Mouse (Mus musculus) hindbrain, embryonic 11.5 days (tissue): Measurements from ENCODE around the gene Cfb. TPM values are rescaled to one million over a fixed set of nuclear protein-coding genes. Genes with fewer than 3 reads are reported as not detected.

Source experiments
- ATAC-seq: fragments of 200-750 bp; cut with Nextera tagmentation; 2 replicates; pipeline ENCODE4 v1.8.0; 2017; ENCODE audit warnings: mild to moderate bottlenecking, moderate TSS enrichment, moderate library complexity; ENCODE audit not compliant: low FRiP score
- DNase-seq: peaks from one replicate; pipeline ENCODE4 v3.0.0-alpha.2; 2015; ENCODE audit warnings: low spot score
- H3K27ac ChIP-seq: fragments of 300-500 bp; sonication (generic); 2 replicates; pipeline ENCODE4 v1.5.1; 2014; ENCODE audit warnings: mild to moderate bottlenecking, low read depth, low read length
- H3K27me3 ChIP-seq: fragments of 300-500 bp; sonication (generic); 2 replicates; pipeline ENCODE4 v1.6.1; 2014; ENCODE audit warnings: mild to moderate bottlenecking, low read length, moderate library complexity, mixed read lengths; ENCODE audit not compliant: control insufficient read depth, insufficient read depth
- H3K36me3 ChIP-seq: fragments of 300-500 bp; sonication (generic); 2 replicates; pipeline ENCODE4 v1.6.1; 2014; ENCODE audit warnings: mild to moderate bottlenecking, low read length, moderate library complexity, mixed read lengths; ENCODE audit not compliant: control insufficient read depth, insufficient read depth
- H3K4me1 ChIP-seq: fragments of 300-500 bp; sonication (generic); replicated peaks from 2 replicates; pipeline ENCODE4 v1.6.1; 2014; ENCODE audit warnings: low read length, mixed read lengths; ENCODE audit not compliant: control insufficient read depth, insufficient read depth
- H3K4me2 ChIP-seq: fragments of 300-500 bp; sonication (generic); replicated peaks from 2 replicates; pipeline ENCODE4 v1.6.1; 2014; ENCODE audit warnings: mild to moderate bottlenecking, low read depth, low read length
- H3K4me3 ChIP-seq: fragments of 300-500 bp; sonication (generic); 2 replicates; pipeline ENCODE4 v1.5.1; 2014; ENCODE audit warnings: low read depth, low read length
- H3K9ac ChIP-seq: fragments of 300-500 bp; sonication (generic); 2 replicates; pipeline ENCODE4 v1.6.1; 2014; ENCODE audit warnings: low read depth, low read length
- H3K9me3 ChIP-seq: fragments of 300-500 bp; sonication (generic); 2 replicates; pipeline ENCODE4 v1.6.1; 2016; ENCODE audit warnings: low read length; ENCODE audit not compliant: control insufficient read depth
- WGBS: fragments of 180-500 bp; shearing (Covaris S2); extraction: QIAGEN DNeasy Blood & Tissue Kit; methylation state at CpG from one replicate; pipeline ENCODE4 v1.1.7; 2014; 5-methylcytosine and 5-hydroxymethylcytosine counted together
- polyA plus RNA-seq: library from polyadenylated mRNA; unstranded; fragments of >200 nt; fragmentation: Nextera tagmentation; extraction: Ambion mirVana; gene quantifications from 2 replicates; pipeline ENCODE4 v1.2.1, GENCODE M21; 2014

Cfb gene
- polyA plus RNA-seq, 1 experiment from 2014 or later: 2.1 TPM

DNA sequence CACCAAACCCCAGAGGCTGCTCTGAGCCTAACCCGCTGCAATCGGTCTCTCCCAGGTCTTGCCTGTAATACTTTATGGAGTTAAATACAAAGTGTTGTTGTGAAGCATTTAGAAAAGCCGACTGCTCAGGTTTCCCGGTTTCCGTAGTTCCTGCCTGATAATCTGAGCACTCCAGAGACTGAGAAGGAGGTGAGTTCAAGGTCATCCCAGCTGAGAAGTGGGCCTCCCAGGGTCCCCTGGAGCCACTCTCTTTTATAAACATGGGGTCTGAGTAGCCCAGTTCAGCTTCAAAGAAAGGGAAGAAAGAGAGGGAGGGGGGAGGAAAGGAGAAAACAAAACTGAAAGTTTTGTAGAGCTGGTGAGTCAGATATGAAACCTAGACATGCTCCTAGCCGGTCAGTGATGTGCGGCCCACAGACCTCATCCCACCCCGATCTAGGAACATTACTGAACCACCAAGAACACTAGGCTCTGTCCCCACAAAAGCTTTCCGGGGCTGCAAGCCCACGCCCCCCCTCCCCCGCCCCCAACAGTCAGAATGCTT lies 17.1 kb upstream of the Cfb start, which contains the start of gene Zbtb12:
Zbtb12 (plus strand) TSS at position 148 of the 544 bp plus-strand sequence.
- no peak for ATAC-seq
- no peak within 1 kb of the TSS for H3K27ac ChIP-seq
- H3K4me3 ChIP-seq: no peak within 1 kb of the TSS
- H3K36me3 ChIP-seq: no peaks in the 10 kb centered on the region
- H3K9me3 ChIP-seq: no peaks in the 10 kb centered on the region
- H3K9ac ChIP-seq: no peak within 1 kb of the TSS
- DNase-seq: no peak
- no peaks in the 10 kb centered on the region for H3K4me1 ChIP-seq
- no peak within 1 kb of the TSS for H3K4me2 ChIP-seq
- WGBS: 66% methylated on average over 11 of the region's 11 CpGs
- 0 out of 2 replicates have a peak, but pooled peaks cover 2% of the 10 kb centered on the region for H3K27me3 ChIP-seq

DNA sequence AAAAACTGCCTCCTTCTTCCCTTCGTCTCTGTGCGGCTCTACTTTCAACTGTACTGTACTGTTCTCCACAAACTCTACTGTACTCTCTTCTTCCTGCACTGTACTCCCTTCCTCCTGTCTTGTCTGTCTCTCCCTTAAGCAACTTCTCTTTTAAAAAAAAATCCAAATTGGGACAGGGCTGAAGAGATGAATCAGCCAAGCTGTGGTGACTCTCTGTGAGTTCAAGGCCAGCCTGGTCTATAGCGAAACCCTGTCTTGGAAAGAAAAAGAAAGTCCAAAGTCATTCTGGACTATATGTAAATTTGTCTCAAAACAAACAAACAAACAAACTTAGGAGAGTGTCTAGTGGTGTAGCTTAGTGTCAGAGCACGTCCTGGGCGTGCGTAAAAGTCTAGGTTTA lies 12.0 kb upstream of the Cfb start:
- 92% methylated on average over 6 of the region's 6 CpGs for WGBS
- Histone ChIP-seq H3K4me3 (no peak overlapping the region), H3K9me3 (no peaks in the 10 kb centered on the region), H3K9ac (no peak overlapping the region), H3K27me3 (no peaks in the 10 kb centered on the region), H3K4me2 (no peak overlapping the region), H3K36me3 (no peaks in the 10 kb centered on the region), H3K4me1 (no peaks in the 10 kb centered on the region), H3K27ac (no peak overlapping the region)
- no peak for DNase-seq
- ATAC-seq: no peak

DNA sequence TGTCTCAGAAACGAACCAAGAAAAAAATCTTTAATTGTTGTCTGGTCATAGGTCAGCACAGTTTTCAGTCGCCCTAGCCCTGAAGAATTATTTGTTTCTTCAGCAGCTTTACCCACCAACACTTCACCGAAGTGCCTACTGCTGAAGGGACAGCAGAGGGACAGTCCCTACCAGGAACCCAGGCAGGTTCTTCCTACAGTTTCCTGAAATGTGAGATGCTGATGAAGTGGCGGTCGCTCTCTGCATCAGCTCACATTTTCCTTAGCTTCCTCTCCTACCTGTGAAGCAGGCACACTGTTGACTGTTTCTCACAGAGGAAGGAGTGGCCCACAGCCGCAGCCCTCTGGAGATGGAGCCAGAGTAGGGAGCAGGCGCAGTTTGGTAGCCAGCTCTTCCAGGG lies 3.7 kb upstream of the Cfb start:
- 68% methylated on average over 7 of the region's 7 CpGs for WGBS

DNA sequence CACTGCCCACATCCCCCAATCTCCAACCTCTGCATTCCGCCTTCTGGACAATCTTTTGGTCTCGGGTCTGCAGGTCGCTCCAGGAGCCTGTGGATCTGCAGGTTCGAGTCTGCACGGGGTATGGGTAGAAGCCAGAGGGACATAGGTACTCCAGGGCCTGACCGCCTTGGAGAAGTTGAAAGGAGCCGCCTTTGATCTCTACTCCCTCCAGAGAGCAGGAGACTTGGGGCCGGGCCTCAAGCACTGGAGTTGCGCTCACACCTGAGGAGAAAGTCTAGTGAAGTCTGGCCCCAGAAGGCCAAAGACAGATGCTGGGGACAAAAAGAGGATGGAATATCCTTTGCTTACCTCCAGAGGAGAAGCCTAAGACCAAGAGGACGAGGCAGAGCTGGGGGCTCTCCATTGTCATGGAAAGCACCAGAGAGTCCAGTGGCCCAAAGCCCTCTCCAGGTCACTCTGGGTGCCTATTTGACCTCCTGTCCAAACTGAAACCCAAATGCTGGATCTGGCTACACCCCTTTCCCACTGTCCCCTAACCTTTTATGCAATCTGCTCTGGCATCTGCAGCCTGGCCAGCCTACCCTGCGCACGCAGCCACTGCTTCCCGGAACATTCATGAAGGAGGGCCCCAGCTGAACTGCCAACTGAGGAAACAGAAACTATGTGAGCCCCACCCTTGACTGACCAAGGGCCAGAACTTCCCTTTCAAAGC lies 458 bp downstream of the Cfb start:
- no peak overlapping the region for H3K4me2 ChIP-seq
- no peak overlapping the region for H3K9ac ChIP-seq
- H3K9me3 ChIP-seq: no peaks in the 10 kb centered on the region
- H3K36me3 ChIP-seq: no peaks in the 10 kb centered on the region
- DNase-seq (no peak), ATAC-seq (no peak)
- no peaks in the 10 kb centered on the region for H3K27me3 ChIP-seq
- WGBS: 74% methylated on average over 13 of the region's 13 CpGs
- H3K4me3 ChIP-seq: no peak overlapping the region
- no peaks in the 10 kb centered on the region for H3K4me1 ChIP-seq
- no peak overlapping the region for H3K27ac ChIP-seq

More for the DNA sequence above, 3.7 kb upstream of the Cfb start:
- no peaks in the 10 kb centered on the region for H3K36me3 ChIP-seq
- no peak overlapping the region for H3K9ac ChIP-seq
- no peak overlapping the region for H3K4me2 ChIP-seq
- no peak overlapping the region for H3K4me3 ChIP-seq
- no peaks in the 10 kb centered on the region for H3K27me3 ChIP-seq
- H3K27ac ChIP-seq: no peak overlapping the region
- H3K9me3 ChIP-seq: no peaks in the 10 kb centered on the region
- ATAC-seq (no peak), DNase-seq (no peak)
- H3K4me1 ChIP-seq: no peaks in the 10 kb centered on the region

DNA sequence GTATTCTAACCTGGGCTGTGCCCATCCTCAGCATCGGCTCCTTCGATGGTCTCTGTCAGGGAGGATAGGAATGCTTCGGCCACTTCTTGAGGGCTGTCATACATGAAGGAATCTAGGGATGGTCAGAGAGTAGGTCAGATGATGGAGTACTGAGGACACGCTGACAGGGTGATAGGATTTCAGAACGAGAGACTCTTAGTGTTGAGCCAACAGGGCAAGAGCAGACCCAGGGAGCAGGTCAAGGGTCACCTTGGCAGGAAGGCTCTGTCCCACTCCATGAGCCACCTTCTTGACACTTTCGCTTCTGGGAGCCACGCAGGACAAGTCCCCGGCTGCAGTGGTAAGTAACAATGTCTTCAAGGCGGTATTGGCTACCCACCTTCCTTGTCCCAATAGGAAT lies 1.8 kb downstream of the Cfb start:
- 91% methylated on average over 9 of the region's 9 CpGs for WGBS
- H3K4me3 ChIP-seq: no peak overlapping the region
- H3K36me3 ChIP-seq: 0 out of 2 replicates have a peak, but pooled peaks cover 2% of the 10 kb centered on the region
- DNase-seq (no peak), ATAC-seq (no peak)
- H3K9me3 ChIP-seq: no peaks in the 10 kb centered on the region
- H3K27me3 ChIP-seq: no peaks in the 10 kb centered on the region
- H3K27ac ChIP-seq: no peak overlapping the region
- no peaks in the 10 kb centered on the region for H3K4me1 ChIP-seq
- H3K9ac ChIP-seq: no peak overlapping the region
- no peak overlapping the region for H3K4me2 ChIP-seq

DNA sequence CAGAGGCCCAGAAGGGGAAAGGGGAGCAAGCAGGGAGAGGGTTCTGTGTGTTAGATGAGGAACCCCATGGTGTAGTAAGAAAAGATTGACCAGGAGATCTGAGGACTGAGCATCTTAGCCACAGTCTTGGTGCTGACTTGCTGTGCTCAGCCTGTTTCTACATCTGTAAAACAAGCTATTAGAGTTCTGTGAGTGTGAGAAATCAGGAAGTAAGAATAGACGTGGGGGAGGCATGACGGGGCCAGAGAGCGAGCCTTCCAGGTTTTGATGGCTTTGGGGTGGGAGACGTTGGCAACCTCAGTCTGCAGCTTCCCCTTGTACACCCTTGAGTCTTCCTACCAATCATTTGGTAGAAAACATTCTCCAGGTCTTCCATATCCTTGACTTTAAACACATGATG lies 3.6 kb downstream of the Cfb start:
- no peaks in the 10 kb centered on the region for H3K27me3 ChIP-seq
- no peaks in the 10 kb centered on the region for H3K4me1 ChIP-seq
- WGBS: 87% methylated on average over 4 of the region's 4 CpGs
- H3K4me2 ChIP-seq: no peak overlapping the region
- no peak overlapping the region for H3K9ac ChIP-seq
- no peak overlapping the region for H3K27ac ChIP-seq
- H3K36me3 ChIP-seq: 0 out of 2 replicates have a peak, but pooled peaks cover 2% of the 10 kb centered on the region
- no peaks in the 10 kb centered on the region for H3K9me3 ChIP-seq
- ATAC-seq: no peak
- no peak overlapping the region for H3K4me3 ChIP-seq
- DNase-seq: no peak

DNA sequence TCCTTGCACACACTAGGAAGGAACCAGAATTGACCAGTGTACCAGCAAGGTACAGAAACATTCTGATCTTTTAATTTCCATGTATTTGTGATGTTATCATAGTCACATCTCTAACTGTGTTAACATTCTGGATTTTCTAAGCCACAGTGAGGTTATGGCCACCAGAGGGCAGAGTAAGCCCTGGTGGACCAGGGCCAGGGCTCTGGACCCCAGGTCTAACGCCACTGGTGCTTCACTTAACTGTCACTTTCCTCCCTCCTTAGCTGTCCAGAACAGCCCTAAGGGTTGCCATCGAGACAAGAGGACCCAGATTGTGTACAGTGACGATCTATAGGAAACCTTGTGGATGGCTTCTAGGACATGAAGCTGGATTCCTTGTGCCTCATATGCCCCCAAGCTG lies 6.5 kb downstream of the Cfb start:
- 43% methylated on average over 3 of the region's 3 CpGs for WGBS
- Histone ChIP-seq H3K9me3 (no peaks in the 10 kb centered on the region), H3K4me2 (no peak overlapping the region), H3K36me3 (0 out of 2 replicates have a peak, but pooled peaks cover 2% of the 10 kb centered on the region), H3K4me3 (no peak overlapping the region), H3K27ac (no peak overlapping the region), H3K9ac (no peak overlapping the region), H3K4me1 (peaks cover 5% of the 10 kb centered on the region; the same call in 1 of the 2 replicates), H3K27me3 (no peaks in the 10 kb centered on the region)
- no peak for ATAC-seq
- peak; percentile 72 for DNase-seq

DNA sequence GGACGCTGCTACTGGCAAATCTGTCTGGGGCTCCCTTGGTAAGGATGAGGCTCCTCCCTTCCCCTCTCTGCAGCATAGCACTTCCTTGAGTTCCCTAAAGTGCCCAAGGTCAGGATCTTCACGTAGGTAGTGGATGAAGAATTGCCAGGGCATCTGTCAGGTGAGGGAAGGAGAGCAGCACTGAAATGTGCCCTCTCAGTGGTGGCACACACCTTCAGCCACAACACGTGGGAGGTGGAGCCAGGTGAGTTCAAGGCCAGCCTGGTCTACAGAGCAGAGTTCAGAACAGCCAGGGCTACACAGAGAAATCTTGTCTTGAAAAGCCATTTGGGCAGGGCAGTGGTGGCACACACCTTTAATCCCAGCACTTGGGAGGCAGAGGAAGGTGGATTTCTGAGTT lies 7.6 kb downstream of the Cfb start:
- 93% methylated on average over 3 of the region's 3 CpGs for WGBS
- no peak for ATAC-seq

DNA sequence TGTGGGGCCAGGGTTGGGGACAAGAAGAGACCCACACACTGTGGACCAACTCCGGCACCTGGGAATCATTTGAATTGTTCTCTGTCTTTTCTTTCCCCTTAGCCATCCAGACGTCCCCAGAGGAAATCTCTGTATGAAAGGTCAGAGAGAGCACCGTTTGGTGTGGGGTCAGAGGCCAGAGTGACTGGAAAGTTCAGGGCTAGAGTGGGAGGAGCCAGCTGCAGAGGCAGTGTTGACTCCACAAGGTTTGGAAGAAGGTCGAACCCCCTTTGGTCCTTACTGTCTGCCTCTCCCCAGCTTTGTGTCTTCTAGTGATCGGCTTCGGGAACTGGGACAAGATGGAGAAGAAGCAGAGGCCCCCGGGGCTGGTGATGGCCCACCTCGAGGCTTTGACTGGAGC lies 8.8 kb downstream of the Cfb start:
- Histone ChIP-seq H3K9me3 (no peaks in the 10 kb centered on the region), H3K27ac (no peak overlapping the region), H3K9ac (no peak overlapping the region), H3K27me3 (no peaks in the 10 kb centered on the region), H3K4me1 (peaks cover 5% of the 10 kb centered on the region; the same call in 1 of the 2 replicates), H3K4me2 (no peak overlapping the region), H3K36me3 (0 out of 2 replicates have a peak, but pooled peaks cover 2% of the 10 kb centered on the region), H3K4me3 (no peak overlapping the region)
- no peak for ATAC-seq
- 82% methylated on average over 8 of the region's 8 CpGs for WGBS
- no peak for DNase-seq

More for the DNA sequence above, 7.6 kb downstream of the Cfb start:
- Histone ChIP-seq H3K27ac (no peak overlapping the region), H3K4me2 (no peak overlapping the region), H3K36me3 (0 out of 2 replicates have a peak, but pooled peaks cover 2% of the 10 kb centered on the region), H3K4me1 (peaks cover 5% of the 10 kb centered on the region; the same call in 1 of the 2 replicates), H3K9me3 (no peaks in the 10 kb centered on the region), H3K4me3 (no peak overlapping the region), H3K9ac (no peak overlapping the region), H3K27me3 (no peaks in the 10 kb centered on the region)
- no peak for DNase-seq
